Mouse (Mus musculus): ENCODE results near the gene March9. TPM values are rescaled to one million over a fixed set of nuclear protein-coding genes. Genes with fewer than 3 reads are reported as not detected.

The March9 gene
- 1.5 and 1.9 TPM in 2 replicates for polyA plus RNA-seq (2016; fragmentation: Nextera tagmentation; extraction: Ambion mirVana)

- peaks cover 45% of the 10 kb centered on the region for H3K27me3 ChIP-seq
- 0 out of 2 replicates have a peak within 1 kb of the TSS, but pooled peaks have one; percentile 29 for H3K27ac ChIP-seq
- ATAC-seq (ENCODE audit: insufficient number of reproducible peaks, insufficient read depth, low FRiP score, low TSS enrichment, low read depth): no peak
- peaks cover 26% of the 10 kb centered on the region for H3K4me1 ChIP-seq (replicated peaks)
- peak within 1 kb of the TSS; percentile 89 for H3K9ac ChIP-seq (replicated peaks)
- peak within 1 kb of the TSS; percentile 97 for H3K4me3 ChIP-seq (replicated peaks)
- H3K36me3 ChIP-seq: peaks cover 30% of the 10 kb centered on the region
- 1% methylated on average over 59 of the region's 72 CpGs for WGBS
- H3K4me2 ChIP-seq: peak within 1 kb of the TSS; percentile 97
- H3K9me3 ChIP-seq: no peaks in the 10 kb centered on the region
Observed at GRCm38 (mm10) chr10:127059968-127060916, at the start of gene March9. Gene March9 (minus strand): TSS chr10:127060184.

- H3K4me1 ChIP-seq (replicated peaks): no peaks in the 10 kb centered on the region
- H3K27ac ChIP-seq: no peak overlapping the region
- no peak for ATAC-seq (ENCODE audit: insufficient number of reproducible peaks, insufficient read depth, low FRiP score, low TSS enrichment, low read depth)
- H3K4me2 ChIP-seq: no peak overlapping the region
- H3K36me3 ChIP-seq: peaks cover 39% of the 10 kb centered on the region
- 76% methylated on average over 3 of the region's 3 CpGs for WGBS
- no peaks in the 10 kb centered on the region for H3K27me3 ChIP-seq
- H3K9ac ChIP-seq (replicated peaks): no peak overlapping the region
- H3K9me3 ChIP-seq: no peaks in the 10 kb centered on the region
- H3K4me3 ChIP-seq (replicated peaks): no peak overlapping the region
Observed at GRCm38 (mm10) chr10:127108262-127108583, 48.2 kb upstream of the March9 start.

- Histone ChIP-seq H3K4me2 (no peak overlapping the region), H3K27me3 (no peaks in the 10 kb centered on the region), H3K27ac (no peak overlapping the region), H3K9me3 (no peaks in the 10 kb centered on the region), H3K9ac (replicated peaks) (no peak overlapping the region), H3K4me1 (replicated peaks) (no peaks in the 10 kb centered on the region), H3K36me3 (peaks cover 34% of the 10 kb centered on the region), H3K4me3 (replicated peaks) (no peak overlapping the region)
- 86% methylated on average over 16 of the region's 16 CpGs for WGBS
- no peak for ATAC-seq (ENCODE audit: insufficient number of reproducible peaks, insufficient read depth, low FRiP score, low TSS enrichment, low read depth)
Observed at GRCm38 (mm10) chr10:127107563-127108261, 47.7 kb upstream of the March9 start.

GRCm38 (mm10) chr10:127103631-127104030 is 43.6 kb upstream of the March9 start:
- H3K4me2 ChIP-seq: no peak overlapping the region
- no peak for ATAC-seq (ENCODE audit: insufficient number of reproducible peaks, insufficient read depth, low FRiP score, low TSS enrichment, low read depth)
- 79% methylated on average over 7 of the region's 7 CpGs for WGBS

GRCm38 (mm10) chr10:127101151-127101550 is 41.2 kb upstream of the March9 start:
- no peak overlapping the region for H3K4me2 ChIP-seq
- H3K4me1 ChIP-seq (replicated peaks): no peaks in the 10 kb centered on the region
- H3K27me3 ChIP-seq: no peaks in the 10 kb centered on the region
- 86% methylated on average over 6 of the region's 6 CpGs for WGBS
- ATAC-seq (ENCODE audit: insufficient number of reproducible peaks, insufficient read depth, low FRiP score, low TSS enrichment, low read depth): no peak
- H3K4me3 ChIP-seq (replicated peaks): no peak overlapping the region
- H3K9me3 ChIP-seq: no peaks in the 10 kb centered on the region
- H3K36me3 ChIP-seq: peaks cover 57% of the 10 kb centered on the region
- H3K9ac ChIP-seq (replicated peaks): no peak overlapping the region
- no peak overlapping the region for H3K27ac ChIP-seq

More at GRCm38 (mm10) chr10:127103631-127104030, 43.6 kb upstream of the March9 start:
- Histone ChIP-seq H3K27ac (no peak overlapping the region), H3K9me3 (no peaks in the 10 kb centered on the region), H3K36me3 (peaks cover 38% of the 10 kb centered on the region), H3K9ac (replicated peaks) (no peak overlapping the region), H3K4me1 (replicated peaks) (no peaks in the 10 kb centered on the region), H3K27me3 (no peaks in the 10 kb centered on the region), H3K4me3 (replicated peaks) (no peak overlapping the region)

- H3K4me3 ChIP-seq (replicated peaks): no peak overlapping the region
- 83% methylated on average over 8 of the region's 8 CpGs for WGBS
- no peaks in the 10 kb centered on the region for H3K27me3 ChIP-seq
- no peak for ATAC-seq (ENCODE audit: insufficient number of reproducible peaks, insufficient read depth, low FRiP score, low TSS enrichment, low read depth)
- no peaks in the 10 kb centered on the region for H3K4me1 ChIP-seq (replicated peaks)
- H3K9me3 ChIP-seq: no peaks in the 10 kb centered on the region
- no peak overlapping the region for H3K9ac ChIP-seq (replicated peaks)
- H3K36me3 ChIP-seq: peaks cover 60% of the 10 kb centered on the region
- H3K4me2 ChIP-seq: no peak overlapping the region
- H3K27ac ChIP-seq: no peak overlapping the region
Observed at GRCm38 (mm10) chr10:127100414-127100813, 40.4 kb upstream of the March9 start.

GRCm38 (mm10) chr10:127099868-127100267 is 39.9 kb upstream of the March9 start:
- 94% methylated on average over 15 of the region's 15 CpGs for WGBS
- no peak for ATAC-seq (ENCODE audit: insufficient number of reproducible peaks, insufficient read depth, low FRiP score, low TSS enrichment, low read depth)
- H3K27me3 ChIP-seq: no peaks in the 10 kb centered on the region
- no peak overlapping the region for H3K4me2 ChIP-seq
- H3K36me3 ChIP-seq: peaks cover 62% of the 10 kb centered on the region
- H3K9ac ChIP-seq (replicated peaks): 0 out of 2 replicates have a peak overlapping the region, but pooled peaks have one; percentile 2
- H3K4me3 ChIP-seq (replicated peaks): no peak overlapping the region
- no peaks in the 10 kb centered on the region for H3K4me1 ChIP-seq (replicated peaks)
- no peaks in the 10 kb centered on the region for H3K9me3 ChIP-seq
- H3K27ac ChIP-seq: no peak overlapping the region

GRCm38 (mm10) chr10:127099191-127099590 is 39.2 kb upstream of the March9 start:
- WGBS: 87% methylated on average over 10 of the region's 10 CpGs
- ATAC-seq (ENCODE audit: insufficient number of reproducible peaks, insufficient read depth, low FRiP score, low TSS enrichment, low read depth): no peak

GRCm38 (mm10) chr10:127098514-127098913 is 38.5 kb upstream of the March9 start:
- 76% methylated on average over 20 of the region's 20 CpGs for WGBS
- Histone ChIP-seq H3K36me3 (peaks cover 58% of the 10 kb centered on the region), H3K27ac (no peak overlapping the region), H3K4me2 (no peak overlapping the region), H3K4me1 (replicated peaks) (no peaks in the 10 kb centered on the region), H3K27me3 (peaks cover 8% of the 10 kb centered on the region), H3K4me3 (replicated peaks) (no peak overlapping the region), H3K9ac (replicated peaks) (no peak overlapping the region), H3K9me3 (no peaks in the 10 kb centered on the region)
- ATAC-seq (ENCODE audit: insufficient number of reproducible peaks, insufficient read depth, low FRiP score, low TSS enrichment, low read depth): no peak

More at GRCm38 (mm10) chr10:127099191-127099590, 39.2 kb upstream of the March9 start:
- Histone ChIP-seq H3K27me3 (peaks cover 1% of the 10 kb centered on the region), H3K4me2 (no peak overlapping the region), H3K9ac (replicated peaks) (no peak overlapping the region), H3K4me3 (replicated peaks) (no peak overlapping the region), H3K36me3 (peaks cover 60% of the 10 kb centered on the region), H3K4me1 (replicated peaks) (no peaks in the 10 kb centered on the region), H3K9me3 (no peaks in the 10 kb centered on the region), H3K27ac (no peak overlapping the region)

GRCm38 (mm10) chr10:127094382-127094802 is 34.4 kb upstream of the March9 start:
- peaks cover 49% of the 10 kb centered on the region for H3K27me3 ChIP-seq
- ATAC-seq (ENCODE audit: insufficient number of reproducible peaks, insufficient read depth, low FRiP score, low TSS enrichment, low read depth): no peak
- 68% methylated on average over 7 of the region's 7 CpGs for WGBS
- no peak overlapping the region for H3K27ac ChIP-seq
- H3K36me3 ChIP-seq: peaks cover 46% of the 10 kb centered on the region
- peaks cover 13% of the 10 kb centered on the region for H3K4me1 ChIP-seq (replicated peaks)
- no peak overlapping the region for H3K4me3 ChIP-seq (replicated peaks)
- no peak overlapping the region for H3K4me2 ChIP-seq
- H3K9me3 ChIP-seq: no peaks in the 10 kb centered on the region
- H3K9ac ChIP-seq (replicated peaks): no peak overlapping the region

- Histone ChIP-seq H3K9ac (replicated peaks) (no peak overlapping the region), H3K27me3 (peaks cover 66% of the 10 kb centered on the region), H3K27ac (no peak overlapping the region), H3K4me2 (no peak overlapping the region), H3K9me3 (no peaks in the 10 kb centered on the region), H3K36me3 (peaks cover 29% of the 10 kb centered on the region), H3K4me3 (replicated peaks) (no peak overlapping the region), H3K4me1 (replicated peaks) (peaks cover 13% of the 10 kb centered on the region)
- WGBS: 53% methylated on average over 4 of the region's 4 CpGs
- no peak for ATAC-seq (ENCODE audit: insufficient number of reproducible peaks, insufficient read depth, low FRiP score, low TSS enrichment, low read depth)
Observed at GRCm38 (mm10) chr10:127092742-127093141, 32.8 kb upstream of the March9 start.

All from limb, embryonic 12.5 days (tissue).